In genomic region chr9:48315825-48316224, GRCm38 (mm10) we compare ENCODE assay signal across 26 mouse cellular contexts. TPM values are rescaled to one million over a fixed set of nuclear protein-coding genes. Genes with fewer than 3 reads are reported as not detected.
DNase-seq lines count a peak whose midpoint lies in the region; ATAC-seq and TF ChIP-seq lines count a peak whose summit lies in the region.
"Had no signal": no experiment of that assay in that cellular context is flagged by ENCODE, and none has a peak within 500 bp of the region (broad histone marks: within the 10 kb centered on the region; RNA-seq: fewer than 3 reads in every experiment).

No protein-coding gene starts in this region.

- DNase-seq in adrenal gland, postnatal 14 days: peak; percentile 41
- no peak for DNase-seq in adrenal gland, adult 18-20 months (ENCODE audit: low spot score in 2 of 2)
- DNase-seq in layer of hippocampus, adult 2 months (ENCODE audit: low spot score in 2 of 2): no peak
- DNase-seq in layer of hippocampus, adult 11-12 months (ENCODE audit: low spot score): no peak
- DNase-seq in adipocyte (ENCODE audit: low spot score): peak; percentile 91
- DNase-seq in lung, postnatal 36 days: peak; percentile 28
- DNase-seq: cerebellum, adult 2 months; cerebellum, postnatal 25 days; heart, postnatal 10 days; liver; liver, postnatal 0 days; right cerebral cortex, postnatal 14 days; thymus, adult 2 months; thymus, postnatal 4 days had no signal

- H3K4me1 ChIP-seq in forebrain, embryonic 16.5 days (replicated peaks; ENCODE audit: control insufficient read depth, insufficient read depth, low read length): peaks cover 4% of the 10 kb centered on the region; the same call in 1 of the 2 replicates
- H3K4me1 ChIP-seq: embryonic facial prominence, embryonic 12.5 days; kidney, embryonic 15.5 days; limb, embryonic 10.5 days; megakaryocyte, embryonic 14.5 days had no signal

- H3K27ac ChIP-seq in layer of hippocampus, adult 2 months: no peak overlapping the region
- no peak overlapping the region for H3K27ac ChIP-seq in forebrain, embryonic 16.5 days (ENCODE audit: low read length)
- H3K27ac ChIP-seq: embryonic facial prominence, embryonic 12.5 days; forebrain, embryonic 12.5 days; hindbrain, embryonic 12.5 days; kidney, embryonic 15.5 days; limb, embryonic 10.5 days; midbrain, embryonic 13.5 days; stomach, postnatal 0 days had no signal

- no peaks in the 10 kb centered on the region for H3K36me3 ChIP-seq in forebrain, embryonic 16.5 days (ENCODE audit: control insufficient read depth, insufficient read depth)
- H3K36me3 ChIP-seq: embryonic facial prominence, embryonic 12.5 days; forebrain, embryonic 12.5 days; hindbrain, embryonic 12.5 days; kidney, embryonic 15.5 days; limb, embryonic 10.5 days; midbrain, embryonic 13.5 days had no signal

- no peak overlapping the region for H3K9ac ChIP-seq in forebrain, embryonic 16.5 days (replicated peaks; ENCODE audit: low read depth, low read length)
- H3K9ac ChIP-seq: embryonic facial prominence, embryonic 12.5 days; forebrain, embryonic 12.5 days; hindbrain, embryonic 12.5 days; kidney, embryonic 15.5 days; liver, postnatal 0 days; midbrain, embryonic 13.5 days had no signal

- 91% methylated on average over 1 of the region's 1 CpGs for WGBS in forebrain, embryonic 16.5 days

- peak overlapping the region; percentile 18; the same call in 1 of the 2 replicates for H3K4me3 ChIP-seq in layer of hippocampus, adult 2 months
- no peak overlapping the region for H3K4me3 ChIP-seq in forebrain, embryonic 16.5 days (replicated peaks; ENCODE audit: low read length)
- H3K4me3 ChIP-seq: embryonic facial prominence, embryonic 12.5 days; forebrain, embryonic 12.5 days; hindbrain, embryonic 12.5 days; kidney, embryonic 15.5 days; limb, embryonic 10.5 days; megakaryocyte, embryonic 14.5 days; midbrain, embryonic 13.5 days had no signal

- no peaks in the 10 kb centered on the region for H3K27me3 ChIP-seq in forebrain, embryonic 16.5 days (replicated peaks; ENCODE audit: control insufficient read depth, insufficient read depth, low read length)
- H3K27me3 ChIP-seq: embryonic facial prominence, embryonic 12.5 days; forebrain, embryonic 12.5 days; kidney, embryonic 15.5 days; megakaryocyte, embryonic 14.5 days; midbrain, embryonic 13.5 days had no signal

- no peak overlapping the region for H3K4me2 ChIP-seq in forebrain, embryonic 16.5 days (ENCODE audit: low read length)
- H3K4me2 ChIP-seq: embryonic facial prominence, embryonic 12.5 days; forebrain, embryonic 12.5 days; heart, embryonic 11.5 days; hindbrain, embryonic 12.5 days; kidney, embryonic 15.5 days; midbrain, embryonic 13.5 days had no signal

- TF ChIP-seq CTCF in layer of hippocampus, adult 2 months (conservative IDR thresholded peaks at IDR 0.05): no peak

- no peaks in the 10 kb centered on the region for H3K9me3 ChIP-seq in forebrain, embryonic 16.5 days (ENCODE audit: control insufficient read depth, low read length)
- H3K9me3 ChIP-seq: embryonic facial prominence, embryonic 12.5 days; forebrain, embryonic 12.5 days; hindbrain, embryonic 12.5 days; kidney, embryonic 15.5 days; limb, embryonic 10.5 days; megakaryocyte, embryonic 14.5 days; midbrain, embryonic 13.5 days had no signal

- no peak for ATAC-seq in forebrain, embryonic 16.5 days
- ATAC-seq: CD4-positive, CD25-positive, alpha-beta regulatory T cell, adult 4 months; intestine, postnatal 0 days; liver, postnatal 0 days; midbrain, embryonic 13.5 days had no signal

RNA-seq across cellular contexts. Expression of gene Nxpe2, which starts 37.4 kb away (rescaled TPM):
- 4.9 and 8.0 TPM in 2 replicates for total RNA-seq in adrenal gland, postnatal 14 days (2021)
- total RNA-seq in adrenal gland, adult 18-20 months (2021): under 1 TPM; 0.60 to 0.64 TPM
- total RNA-seq in layer of hippocampus, adult 2 months (2021): under 1 TPM; 0.25 to 0.31 TPM
- 0.16 and 0.28 TPM in 2 replicates for polyA plus RNA-seq in forebrain, embryonic 16.5 days (2015; fragmentation: Nextera tagmentation; extraction: Ambion mirVana)

Comparison
In these comparisons a context has a peak if more than half of its experiments do, and no peak if none do; other contexts are left out.
1. DNase-seq: peak in adrenal gland, postnatal 14 days (single experiment), adipocyte (single experiment) and lung, postnatal 36 days (single experiment); none in adrenal gland, adult 18-20 months (0 of 2), layer of hippocampus, adult 2 months (0 of 2) and layer of hippocampus, adult 11-12 months (single experiment).